Mouse (Mus musculus): Measurements from ENCODE around the gene Mast4.

Gene Mast4

DNA sequence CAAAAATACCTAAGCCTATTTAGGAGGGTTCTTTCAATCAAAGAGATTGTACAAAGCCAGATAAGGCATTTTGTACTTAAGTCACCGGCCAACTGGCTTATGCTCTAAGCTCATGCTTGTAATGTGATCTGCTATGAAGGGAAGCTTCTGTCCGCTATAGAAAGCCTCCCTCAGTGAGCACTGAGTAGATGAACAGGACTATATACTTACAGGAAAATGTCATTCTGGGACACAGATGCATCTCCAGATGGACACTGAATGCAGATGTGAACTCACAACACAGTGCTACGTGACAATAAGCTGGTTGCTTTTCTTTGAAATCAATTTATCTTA is 459.2 kb downstream of the Mast4 start:
- in situ Hi-C loops (cut with MboI, MseI), result loop anchor here in 1 of 2 experiments (5.0 to 25.0 kb wide), 2 partner anchors 58 to 788 kb away; no protein-coding TSS in a partner anchor

DNA sequence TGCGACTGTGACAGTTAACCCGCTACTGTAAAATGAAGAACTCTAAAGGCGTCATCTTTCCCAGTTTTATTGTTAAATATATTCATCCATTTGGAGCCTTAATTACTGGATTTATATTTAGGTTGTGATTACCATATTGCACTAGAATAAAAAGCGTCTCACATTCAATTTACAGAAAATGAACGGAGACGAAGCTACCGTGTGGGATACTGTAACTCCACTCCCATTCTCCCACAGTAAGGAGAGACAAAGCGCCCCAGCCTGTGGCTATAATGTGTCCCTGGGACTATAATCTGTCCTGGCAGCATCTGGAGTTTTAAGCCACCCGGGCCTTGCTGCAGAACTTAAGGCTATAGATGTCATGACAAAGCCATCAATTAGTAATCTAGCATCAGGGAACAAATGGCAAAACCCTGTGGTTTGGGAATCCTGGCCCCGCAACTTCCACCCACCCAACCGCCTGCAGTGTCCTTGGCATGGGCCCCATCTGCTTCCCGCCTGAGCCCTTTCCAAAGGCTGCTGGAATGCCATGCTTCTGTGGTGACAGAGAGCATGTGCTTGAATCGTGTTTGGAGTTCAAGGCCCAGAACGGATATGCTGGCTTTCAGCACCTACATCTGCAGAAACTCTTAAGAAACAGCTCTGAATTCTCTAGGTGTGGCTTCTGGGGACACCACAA is 459.7 kb downstream of the Mast4 start:
- in situ Hi-C loops (cut with MboI, MseI), result loop anchor here in 1 of 2 experiments (5.0 to 25.0 kb wide), 4 partner anchors 33 to 787 kb away; no protein-coding TSS in a partner anchor

DNA sequence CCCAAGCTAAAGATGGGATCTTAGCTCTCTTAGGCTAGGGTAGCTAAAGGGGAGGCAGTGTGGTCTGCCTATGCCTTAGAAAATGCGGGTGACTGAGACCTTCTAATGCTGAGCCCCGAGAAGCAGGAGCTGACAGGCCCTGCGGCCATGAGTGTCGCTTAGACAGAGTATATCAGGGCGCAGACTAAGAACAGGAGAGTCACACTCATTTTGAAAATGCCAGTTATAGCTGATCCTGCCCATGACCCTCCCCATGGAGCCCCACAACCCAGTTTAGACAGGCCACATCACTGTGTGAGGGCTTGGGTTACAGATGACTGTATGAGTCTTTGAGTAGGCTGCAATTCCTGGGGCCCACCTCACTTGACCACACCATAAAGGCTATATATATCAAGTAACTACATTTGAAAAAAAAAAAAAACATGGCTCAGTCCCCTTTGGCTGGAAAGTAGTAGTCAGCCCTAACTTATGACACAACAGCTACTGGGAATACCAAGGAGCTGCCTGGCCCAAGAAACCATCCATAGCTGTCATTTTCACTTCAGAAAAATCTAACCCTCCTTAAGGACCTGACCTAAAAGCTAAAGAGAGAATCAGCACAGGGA is 460.8 kb downstream of the Mast4 start:
- in situ Hi-C loops (cut with MboI, MseI), result loop anchor here in 1 of 2 experiments (5.0 kb wide), 2 partner anchors 34 to 104 kb away; no protein-coding TSS in a partner anchor

DNA sequence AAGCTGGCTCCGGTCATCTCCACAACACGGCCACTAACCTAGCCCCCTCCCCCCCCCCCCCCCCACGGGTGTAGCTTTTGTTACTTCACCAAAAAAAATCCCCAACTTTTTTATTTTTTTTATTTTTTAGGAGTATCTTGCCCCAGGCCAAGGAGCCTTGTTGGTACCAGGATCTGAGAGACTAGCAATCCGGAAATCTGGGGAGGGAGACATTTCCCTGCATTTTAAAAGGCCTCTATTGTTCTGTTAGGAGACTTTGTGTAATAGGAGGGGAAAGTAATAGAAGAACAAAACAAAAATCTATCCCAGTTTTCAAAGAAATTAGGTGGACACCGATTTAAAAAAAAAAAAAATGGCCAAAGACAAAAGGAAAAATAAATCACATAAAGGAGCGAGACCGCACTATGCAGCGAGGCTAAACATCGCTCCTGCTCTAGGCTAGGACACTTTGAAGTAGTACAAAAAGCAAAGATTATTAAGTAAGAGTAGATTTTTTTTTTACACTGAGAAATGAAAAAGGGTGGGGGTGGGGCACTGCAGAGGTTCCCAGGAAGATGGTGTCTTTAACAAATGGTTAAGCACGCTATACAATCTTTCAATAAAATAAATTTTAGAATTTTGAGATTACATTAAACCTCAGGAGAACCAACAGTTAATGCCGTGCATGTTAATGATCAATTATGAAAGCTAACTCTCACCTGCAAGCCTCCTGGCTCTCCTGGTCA is 462.8 kb downstream of the Mast4 start:
- in situ Hi-C loops (cut with MboI, MseI), result loop anchor here in 1 of 2 experiments (5.0 kb wide), 2 partner anchors 36 to 106 kb away; no protein-coding TSS in a partner anchor

DNA sequence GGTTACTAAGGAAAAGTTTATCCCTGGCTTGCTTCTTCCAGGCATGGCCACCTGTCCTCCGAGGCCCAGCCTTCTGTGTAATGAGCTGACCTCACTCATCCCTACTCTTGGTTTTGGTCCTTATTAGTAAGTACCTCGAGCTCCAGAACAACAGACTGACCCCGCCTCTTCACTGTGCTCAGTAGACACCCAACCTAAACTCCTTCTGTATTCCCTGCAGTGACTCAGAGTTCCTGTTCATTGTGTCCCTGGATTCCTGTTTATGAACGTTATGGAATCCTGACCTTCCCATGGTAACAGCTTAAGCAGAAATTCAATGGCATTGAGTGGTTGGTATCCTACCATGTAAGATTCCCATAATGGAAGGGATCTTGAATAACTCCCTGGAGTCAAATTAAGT is 464.8 kb downstream of the Mast4 start:
- in situ Hi-C loops (cut with MboI, MseI), result no loop called here

DNA sequence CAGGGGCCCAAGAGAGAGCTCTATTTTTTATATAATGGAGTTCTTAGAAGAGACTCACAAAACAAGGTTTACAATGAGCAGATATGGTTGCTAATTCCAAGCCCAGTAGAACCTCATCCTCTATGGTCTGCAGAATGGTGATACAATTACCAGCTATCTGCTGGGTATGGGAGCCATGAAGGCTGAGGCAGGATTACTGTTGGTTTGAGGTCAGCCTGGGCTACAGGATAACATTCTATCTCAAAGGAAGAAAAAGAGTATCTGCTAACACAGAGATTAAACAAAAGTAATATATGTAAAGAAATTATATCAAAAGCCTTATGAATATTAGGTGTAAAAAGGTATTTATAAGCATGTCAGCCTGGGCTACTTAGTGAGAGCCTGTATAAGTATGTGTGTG is 467.5 kb downstream of the Mast4 start:
- in situ Hi-C loops (cut with MboI, MseI), result no loop called here

DNA sequence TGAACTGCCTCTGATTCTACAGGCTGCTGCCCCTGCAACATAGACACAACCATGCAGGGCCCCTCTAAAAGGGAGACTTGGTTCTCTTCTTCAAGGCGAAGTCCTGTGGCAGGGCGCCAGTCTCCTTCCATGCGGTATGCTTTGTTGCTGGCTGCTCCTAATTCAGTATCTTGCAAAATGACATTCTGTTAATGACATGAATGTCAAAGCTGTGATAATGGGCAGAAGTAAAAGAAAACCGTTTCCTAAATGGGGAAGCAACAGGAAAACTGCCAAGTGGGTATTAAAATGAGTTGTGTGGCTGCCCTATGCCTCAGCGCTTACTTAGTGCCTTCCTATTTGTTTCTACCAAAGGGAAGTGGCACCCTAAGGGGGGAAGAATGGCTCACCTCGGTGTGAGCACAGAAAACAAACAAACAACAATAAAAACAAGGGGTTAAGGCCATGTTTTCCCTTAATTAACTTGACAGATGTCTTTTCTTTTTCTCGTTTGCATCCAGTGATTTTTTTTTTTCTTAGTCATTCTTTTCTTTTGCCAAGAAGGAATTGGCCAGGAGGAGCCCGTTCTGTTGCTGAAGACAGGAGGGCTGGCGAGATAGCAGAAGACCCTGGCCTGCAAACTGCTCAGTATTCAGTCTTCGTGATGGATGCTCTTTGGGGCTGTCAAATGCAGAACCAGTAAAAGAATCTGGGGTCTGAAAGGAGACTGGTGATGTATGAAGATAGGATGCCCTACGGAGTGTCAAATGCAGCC is 468.1 kb downstream of the Mast4 start:
- in situ Hi-C loops (cut with MboI, MseI), result no loop called here

DNA sequence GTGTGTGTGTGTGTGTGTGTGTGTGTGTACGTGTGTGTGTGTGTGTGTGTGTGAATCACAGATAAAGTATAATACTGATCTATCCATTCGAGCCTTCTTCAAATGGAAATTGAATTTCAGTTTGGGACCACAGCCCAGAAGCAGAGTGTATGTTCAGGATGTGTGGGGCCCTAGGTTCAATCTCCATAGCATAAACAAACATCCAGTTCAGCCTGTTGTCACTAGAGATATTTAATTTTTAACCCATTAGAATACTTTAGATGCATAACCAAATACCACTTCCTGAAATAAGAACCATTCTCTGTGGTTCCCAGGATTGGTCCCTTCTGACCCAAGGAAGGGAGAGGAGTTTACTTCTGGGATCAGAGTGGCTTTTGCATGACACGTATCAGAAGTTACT is 468.8 kb downstream of the Mast4 start:
- in situ Hi-C loops (cut with MboI, MseI), result no loop called here

DNA sequence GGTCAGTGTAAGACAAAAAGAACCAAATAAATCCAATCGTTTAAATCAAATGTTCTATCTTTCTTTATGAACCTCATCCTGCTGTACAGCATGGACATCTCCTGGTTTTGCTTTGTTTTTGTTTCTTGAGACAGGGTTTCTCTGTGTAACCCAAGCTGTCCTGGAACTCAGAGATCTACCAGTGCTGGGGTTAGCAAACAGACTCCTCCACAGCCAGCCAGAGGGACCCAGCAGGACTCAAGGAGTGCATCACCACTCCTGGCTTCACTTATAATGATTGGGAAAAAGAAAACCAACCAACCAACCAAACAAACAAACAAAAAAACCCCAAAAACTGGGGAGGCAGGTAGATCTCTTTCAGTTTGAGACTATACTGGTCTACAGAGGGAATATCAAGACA is 469.5 kb downstream of the Mast4 start:
- in situ Hi-C loops (cut with MboI, MseI), result no loop called here

DNA sequence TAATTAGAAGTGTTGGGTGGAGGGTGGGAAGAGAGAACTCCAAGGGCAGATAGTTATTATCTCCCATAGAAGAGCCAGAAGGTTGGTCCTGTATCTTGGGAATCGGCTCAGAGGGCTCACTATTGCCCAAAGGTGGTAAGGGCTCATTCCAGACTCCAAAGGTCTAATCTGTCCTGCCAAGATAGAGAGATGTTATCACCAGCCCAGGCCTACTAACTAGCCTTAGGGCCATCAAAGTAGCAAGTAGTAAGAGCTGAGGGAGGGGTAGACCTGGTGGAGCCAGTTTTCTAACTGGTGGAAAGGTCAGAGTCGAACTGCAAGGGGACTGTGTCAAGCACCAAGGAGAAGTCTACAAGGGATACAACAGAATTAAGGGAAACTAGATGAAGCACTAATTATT is 470.2 kb downstream of the Mast4 start:
- in situ Hi-C loops (cut with MboI, MseI), result no loop called here

DNA sequence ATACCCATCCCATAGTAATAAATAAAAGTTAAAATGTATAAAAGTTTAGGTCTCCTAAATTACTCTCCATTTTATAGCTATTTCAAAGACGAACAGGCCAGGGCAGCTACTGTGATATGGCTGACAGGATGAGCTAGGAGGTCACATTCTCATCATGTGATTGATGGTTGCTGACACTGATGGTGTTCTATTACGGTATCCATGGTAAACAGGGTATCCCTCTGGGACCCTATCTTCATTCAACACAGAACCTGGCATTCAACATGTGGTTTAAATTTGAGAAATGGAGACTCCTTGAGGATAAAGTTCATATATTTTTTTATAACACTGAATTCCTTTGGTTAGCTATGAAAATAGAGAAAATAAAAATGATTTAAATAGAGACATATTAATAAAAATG is 471.3 kb downstream of the Mast4 start:
- in situ Hi-C loops (cut with MboI, MseI), result no loop called here

DNA sequence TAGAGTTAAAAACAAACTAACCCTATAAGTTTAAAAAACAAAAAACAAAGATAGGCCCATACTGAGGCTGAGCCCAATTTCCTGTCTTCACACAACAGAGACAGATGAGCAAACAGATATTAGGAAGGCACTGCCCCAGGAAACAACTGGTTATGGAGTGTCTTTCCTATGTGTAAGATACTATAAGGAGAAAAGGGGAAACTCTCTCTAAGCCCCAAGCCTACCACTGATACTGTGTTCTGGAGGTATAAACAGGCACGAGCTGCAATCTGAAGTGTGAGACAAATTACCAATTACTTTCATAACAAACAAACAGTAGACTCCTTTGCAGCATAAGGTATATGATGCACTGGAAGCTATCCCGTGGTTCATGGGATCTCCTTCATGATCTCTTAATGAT is 471.9 kb downstream of the Mast4 start:
- in situ Hi-C loops (cut with MboI, MseI), result no loop called here

DNA sequence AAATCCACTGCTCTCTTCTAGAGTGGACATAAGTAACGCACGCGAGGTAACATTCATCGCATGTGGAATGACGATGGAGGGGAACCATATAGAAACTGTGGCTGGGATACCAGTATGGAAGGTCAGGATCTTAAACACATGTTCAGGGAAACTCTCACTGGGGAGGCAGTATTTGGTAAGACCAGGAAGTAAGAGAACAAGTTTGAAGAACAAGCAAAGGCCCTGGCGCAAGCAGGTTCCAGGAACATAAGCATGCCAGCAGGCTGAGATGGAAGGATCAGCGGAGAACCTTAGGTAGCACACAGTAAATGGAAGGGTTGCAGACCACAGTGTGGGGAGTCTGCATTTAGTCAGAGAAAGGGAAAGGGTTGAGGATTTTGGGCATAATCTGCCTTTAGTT is 473.6 kb downstream of the Mast4 start:
- in situ Hi-C loops (cut with MboI, MseI), result no loop called here

DNA sequence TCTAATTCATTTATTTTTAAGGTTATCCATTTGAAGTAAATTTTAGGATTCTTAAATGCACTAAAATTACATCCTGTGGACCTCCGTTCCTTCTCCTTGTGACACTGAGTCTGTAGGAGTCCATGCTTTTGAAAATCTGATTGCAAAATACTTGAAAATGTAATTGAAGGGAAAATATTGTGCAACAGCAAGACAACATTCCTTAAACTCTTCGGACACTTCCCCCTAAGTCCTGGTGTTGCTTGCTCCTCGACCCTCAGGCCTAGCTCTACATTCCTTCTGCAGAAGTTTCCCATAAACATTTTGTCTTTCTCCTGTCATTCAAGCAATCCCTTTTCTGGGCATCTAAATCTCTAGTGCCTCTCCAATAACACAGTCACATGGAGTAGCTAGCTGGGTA is 474.2 kb downstream of the Mast4 start:
- in situ Hi-C loops (cut with MboI, MseI), result no loop called here

DNA sequence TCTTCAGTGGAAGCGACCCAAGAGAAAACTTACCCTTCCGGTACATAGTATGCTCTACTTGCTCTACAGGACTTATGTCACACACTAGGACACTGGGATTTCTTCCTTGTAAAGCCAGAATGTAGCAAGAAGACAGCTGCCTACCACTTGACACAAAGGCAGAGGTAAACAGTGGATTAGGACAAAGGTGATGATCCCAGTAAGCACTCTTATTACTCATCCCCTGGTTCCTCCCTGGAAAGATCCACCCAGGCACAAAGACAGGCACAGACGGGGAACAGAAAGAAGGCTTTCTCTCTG is 476.8 kb downstream of the Mast4 start:
- in situ Hi-C loops (cut with MboI, MseI), result no loop called here

DNA sequence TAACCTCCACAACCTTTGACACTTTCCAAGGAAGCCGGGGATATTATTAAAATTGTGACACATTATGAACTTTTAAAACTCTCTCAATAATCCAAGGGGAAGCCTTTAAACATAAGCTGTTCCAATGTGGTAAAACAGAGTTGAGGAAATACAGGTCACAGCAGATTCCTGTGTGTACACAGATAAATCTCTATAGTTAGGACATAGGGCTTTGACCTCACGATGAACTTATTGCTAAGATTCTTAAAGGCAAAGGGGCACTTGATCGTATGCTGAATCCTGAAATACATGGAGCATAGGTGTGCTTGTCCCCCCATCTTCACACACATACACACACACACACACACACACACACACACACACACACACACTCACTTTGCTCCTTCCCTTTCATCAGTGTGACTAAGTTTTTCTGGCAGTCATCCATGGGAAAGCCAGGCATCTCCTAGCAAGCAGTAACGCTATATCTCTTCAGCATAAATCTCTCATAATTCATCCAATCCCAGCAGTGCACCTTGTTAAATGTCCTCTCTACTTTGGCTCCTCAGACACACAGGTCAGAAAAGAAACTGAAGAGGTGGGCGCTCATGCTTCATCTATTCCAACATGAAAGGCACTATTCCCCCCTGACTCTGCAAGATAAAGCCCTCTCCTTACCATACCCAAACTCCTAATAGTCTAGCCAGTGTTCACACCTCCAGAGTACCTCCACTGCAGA is 477.3 kb downstream of the Mast4 start:
- in situ Hi-C loops (cut with MboI, MseI), result no loop called here

DNA sequence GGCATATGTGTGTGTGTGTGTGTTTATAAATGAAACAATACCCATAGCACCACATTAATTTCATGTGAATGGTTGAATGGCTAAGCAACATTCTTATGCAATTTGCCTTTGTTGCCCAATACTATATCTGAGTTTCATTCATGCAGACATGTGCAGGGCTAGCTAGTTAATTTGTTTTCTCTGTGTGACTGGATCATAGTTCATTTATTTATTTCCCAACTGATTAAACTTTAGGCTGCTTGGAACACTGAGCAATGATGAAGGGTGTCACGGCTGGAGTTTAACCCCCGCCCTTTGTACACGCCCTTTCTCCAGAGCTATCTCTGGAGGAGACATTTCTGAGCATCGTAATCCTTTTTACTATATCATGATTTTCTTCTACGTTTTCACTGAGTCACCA is 481.4 kb downstream of the Mast4 start:
- in situ Hi-C loops (cut with MboI, MseI), result no loop called here

DNA sequence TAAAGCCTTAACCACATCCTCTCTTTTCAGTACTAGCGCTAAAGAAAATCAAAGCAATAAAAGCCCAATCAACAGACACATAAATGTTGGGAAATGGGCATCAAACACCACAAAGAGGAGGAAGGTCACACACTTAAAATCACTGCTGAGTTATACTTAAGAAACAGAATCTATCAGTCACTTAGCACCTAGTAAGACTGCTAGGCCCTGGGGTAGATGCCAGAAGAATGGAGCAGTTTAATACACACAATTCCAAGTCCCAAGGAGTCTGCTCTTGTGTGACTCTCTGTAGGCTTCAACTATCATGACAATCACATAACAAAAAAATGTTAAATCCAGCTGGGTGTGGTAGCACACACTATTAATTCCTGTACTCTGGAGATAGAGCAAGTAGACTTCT is 483.0 kb downstream of the Mast4 start:
- in situ Hi-C loops (cut with MboI, MseI), result no loop called here

DNA sequence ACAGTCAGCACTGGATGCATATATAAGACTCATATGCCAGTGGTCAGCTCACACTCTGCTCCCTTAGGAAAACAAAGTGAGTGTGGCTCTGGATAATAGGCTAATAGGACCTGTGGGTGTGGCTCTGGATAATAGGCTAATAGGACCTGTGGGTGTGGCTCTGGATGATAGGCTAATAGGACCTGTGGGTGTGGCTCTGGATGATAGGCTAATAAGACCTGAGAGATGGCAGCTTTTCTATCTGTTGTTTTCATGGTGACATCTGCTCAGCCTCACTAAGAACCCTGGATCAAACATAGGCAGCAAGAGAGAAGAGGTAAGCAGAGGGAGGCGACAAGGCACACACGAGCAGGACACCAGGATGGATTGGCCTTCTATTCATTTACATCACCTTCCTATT is 483.7 kb downstream of the Mast4 start:
- in situ Hi-C loops (cut with MboI, MseI), result no loop called here

DNA sequence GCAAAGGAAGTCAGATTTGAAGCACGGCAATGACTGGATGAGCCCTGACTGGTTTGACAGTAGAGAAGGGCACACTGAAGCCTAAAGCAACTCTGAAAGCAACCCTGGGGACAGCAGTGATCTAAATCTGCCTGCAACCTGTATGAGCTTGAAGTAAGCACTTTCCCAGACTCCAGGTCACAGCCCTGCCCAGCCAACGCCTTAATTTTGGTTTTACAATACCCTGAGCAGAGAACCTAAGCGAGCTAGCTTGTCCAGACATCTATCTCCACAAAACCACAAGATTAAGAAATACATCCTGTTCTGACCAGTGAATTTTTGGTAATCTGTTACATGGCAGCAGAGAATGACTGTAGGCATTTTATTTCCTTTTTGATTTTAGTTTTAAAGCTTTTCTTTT is 485.2 kb downstream of the Mast4 start:
- in situ Hi-C loops (cut with MboI, MseI), result no loop called here

DNA sequence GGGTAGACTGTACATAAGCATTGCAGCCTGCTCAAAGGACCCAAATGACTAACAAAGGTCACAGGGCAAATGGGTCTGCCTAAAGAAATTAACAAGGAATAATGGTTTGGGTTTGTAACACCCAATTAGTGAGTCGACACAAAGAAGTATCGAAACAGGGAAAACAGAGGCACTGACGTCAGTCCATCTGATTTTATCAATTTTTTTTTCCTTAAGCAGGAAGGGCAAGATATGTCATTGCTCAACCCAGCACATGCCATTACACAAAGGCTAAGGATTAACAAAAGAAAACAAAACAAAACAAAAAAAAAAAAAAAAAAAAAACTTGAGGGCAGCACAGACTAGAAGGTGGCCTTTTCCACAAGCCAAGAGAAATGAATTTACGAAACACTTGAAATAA is 487.8 kb downstream of the Mast4 start:
- in situ Hi-C loops (cut with MboI, MseI), result no loop called here

DNA sequence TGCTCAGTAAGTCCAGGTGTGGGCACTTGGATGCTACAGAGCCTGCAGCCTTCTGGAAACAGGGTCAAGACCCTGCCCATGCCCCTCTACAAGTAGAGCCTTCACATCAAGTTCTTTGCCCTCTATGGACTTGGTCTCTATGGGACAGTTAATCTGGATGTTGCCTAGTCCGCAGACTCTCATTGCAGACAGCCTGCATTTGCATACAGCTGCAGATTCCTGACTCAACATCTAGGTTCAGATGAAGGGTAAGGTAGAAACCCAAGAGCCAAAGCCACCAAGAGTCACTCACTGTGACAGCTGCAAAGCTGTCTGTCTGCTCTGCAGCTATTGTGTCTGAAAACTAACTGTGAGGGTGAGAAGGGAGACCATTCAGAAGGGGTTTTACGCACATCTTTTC is 491.6 kb downstream of the Mast4 start:
- in situ Hi-C loops (cut with MboI, MseI), result no loop called here

Measured in T-helper 17 cell (primary cell).